Mouse (Mus musculus) midbrain, embryonic 15.5 days (tissue): ENCODE measurements at regions not wholly inside any gene's neighbourhood (a gene's known extent, or its start where the extent isn't known, plus 50 kb on each side); places are given as distances from the start of the nearest gene placed in this dataset.

Experiments used
- ATAC-seq: fragments of 200-750 bp; cut with Nextera tagmentation; replicated peaks from 2 replicates; pipeline ENCODE4 v1.8.0; 2017; ENCODE audit warnings: moderate TSS enrichment
- H3K27ac ChIP-seq: fragments of 300-500 bp; sonication (generic); 2 replicates; pipeline ENCODE4 v1.5.1; 2015; ENCODE audit warnings: mild to moderate bottlenecking, inconsistent platforms
- H3K27me3 ChIP-seq: fragments of 300-500 bp; sonication (generic); replicated peaks from 2 replicates; pipeline ENCODE4 v1.6.1; 2015; ENCODE audit warnings: inconsistent platforms
- H3K36me3 ChIP-seq: fragments of 300-500 bp; sonication (generic); replicated peaks from 2 replicates; pipeline ENCODE4 v1.6.1; 2015; ENCODE audit warnings: inconsistent platforms
- H3K4me1 ChIP-seq: fragments of 300-500 bp; sonication (generic); 2 replicates; pipeline ENCODE4 v1.6.1; 2015; ENCODE audit warnings: inconsistent platforms
- H3K4me2 ChIP-seq: fragments of 300-500 bp; sonication (generic); 2 replicates; pipeline ENCODE4 v1.6.1; 2015; ENCODE audit warnings: inconsistent platforms, mild to moderate bottlenecking, moderate library complexity
- H3K4me3 ChIP-seq: fragments of 300-500 bp; sonication (generic); 2 replicates; pipeline ENCODE4 v1.5.1; 2015; ENCODE audit warnings: mild to moderate bottlenecking, inconsistent platforms
- H3K9ac ChIP-seq: fragments of 300-500 bp; sonication (generic); 2 replicates; pipeline ENCODE4 v1.6.1; 2015; ENCODE audit warnings: mild to moderate bottlenecking, inconsistent platforms
- H3K9me3 ChIP-seq: fragments of 300-500 bp; sonication (generic); 2 replicates; pipeline ENCODE4 v1.6.1; 2016; ENCODE audit warnings: inconsistent platforms
- WGBS: fragments of 180-500 bp; shearing (Covaris S2); methylation state at CpG from one replicate; pipeline ENCODE4 v1.1.7; 2015; ENCODE audit warnings: mixed read lengths; 5-methylcytosine and 5-hydroxymethylcytosine counted together

DNA sequence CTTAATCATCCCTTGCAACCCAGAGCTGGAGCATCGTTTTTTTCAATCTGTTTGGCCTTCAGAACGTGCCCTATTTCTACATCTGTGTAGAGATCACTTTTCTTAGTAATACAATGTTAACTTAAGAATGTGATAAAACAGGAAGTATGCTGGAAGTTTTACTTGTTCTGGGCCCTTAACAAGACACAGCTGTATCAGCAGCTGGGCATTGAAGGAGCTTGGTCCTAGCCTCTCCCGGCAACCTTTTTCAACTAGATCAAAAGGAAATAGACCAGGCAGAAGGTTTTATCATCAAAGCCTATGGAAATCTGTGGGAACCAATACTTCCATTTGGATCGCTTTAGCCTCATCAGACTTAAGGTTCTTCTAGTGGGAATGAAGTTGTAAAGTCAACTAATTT lies 317.9 kb downstream of the Ndfip2 start:
- Histone ChIP-seq H3K27ac (no peak overlapping the region), H3K4me1 (peaks cover 4% of the 10 kb centered on the region), H3K27me3 (no peaks in the 10 kb centered on the region), H3K9me3 (no peaks in the 10 kb centered on the region), H3K4me2 (no peak overlapping the region), H3K36me3 (no peaks in the 10 kb centered on the region), H3K9ac (no peak overlapping the region), H3K4me3 (no peak overlapping the region)
- 42% methylated on average over 4 of the region's 4 CpGs for WGBS
- ATAC-seq = no peak

DNA sequence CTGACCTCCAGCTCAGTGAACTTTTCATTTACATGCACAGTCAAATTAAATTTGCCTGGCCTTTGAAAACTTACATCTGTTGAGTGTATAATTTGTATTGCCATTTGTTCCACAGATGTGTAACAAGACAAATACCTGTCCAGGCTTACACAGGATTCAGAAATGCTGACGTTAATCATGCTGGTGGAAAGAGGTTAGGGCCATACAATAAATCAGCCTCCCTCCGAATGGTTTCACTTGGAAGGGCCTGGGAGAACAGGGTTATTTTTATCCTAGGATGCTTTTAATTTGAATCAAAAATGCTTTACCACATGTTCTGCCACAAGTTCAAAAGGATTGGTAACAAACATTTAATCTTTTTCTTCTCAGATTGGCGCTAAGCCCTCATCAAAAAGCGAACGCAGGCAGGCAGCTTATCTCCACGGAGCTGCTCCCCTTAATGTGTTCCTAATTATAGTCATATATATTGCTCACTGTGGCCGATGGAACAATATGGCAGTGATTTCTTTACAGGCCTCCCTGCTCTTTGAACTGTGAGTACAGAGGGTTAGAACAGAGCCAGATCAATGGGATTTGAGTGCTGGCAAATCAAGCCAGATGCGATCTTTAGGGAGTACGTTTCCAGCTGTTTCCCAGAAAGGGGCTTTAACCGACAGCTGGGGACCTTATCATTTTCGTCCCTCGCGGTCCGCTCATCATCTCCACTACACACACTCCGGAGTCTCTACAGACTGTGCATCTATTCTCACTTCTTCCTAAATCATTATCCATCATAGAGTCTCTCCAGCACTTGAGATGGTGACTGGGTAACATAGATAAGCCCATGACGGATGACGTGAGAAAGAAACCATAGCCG lies 313.9 kb downstream of the Ndfip2 start:
- H3K27me3 ChIP-seq = no peaks in the 10 kb centered on the region
- H3K9me3 ChIP-seq = no peaks in the 10 kb centered on the region
- 0 out of 2 replicates have a peak overlapping the region, but pooled peaks have one; percentile 21 for H3K27ac ChIP-seq
- no peak overlapping the region for H3K4me2 ChIP-seq
- ATAC-seq = peak; percentile 84
- peaks cover 4% of the 10 kb centered on the region for H3K4me1 ChIP-seq
- no peak overlapping the region for H3K4me3 ChIP-seq
- H3K9ac ChIP-seq = no peak overlapping the region
- no peaks in the 10 kb centered on the region for H3K36me3 ChIP-seq
- WGBS = 33% methylated on average over 18 of the region's 18 CpGs

DNA sequence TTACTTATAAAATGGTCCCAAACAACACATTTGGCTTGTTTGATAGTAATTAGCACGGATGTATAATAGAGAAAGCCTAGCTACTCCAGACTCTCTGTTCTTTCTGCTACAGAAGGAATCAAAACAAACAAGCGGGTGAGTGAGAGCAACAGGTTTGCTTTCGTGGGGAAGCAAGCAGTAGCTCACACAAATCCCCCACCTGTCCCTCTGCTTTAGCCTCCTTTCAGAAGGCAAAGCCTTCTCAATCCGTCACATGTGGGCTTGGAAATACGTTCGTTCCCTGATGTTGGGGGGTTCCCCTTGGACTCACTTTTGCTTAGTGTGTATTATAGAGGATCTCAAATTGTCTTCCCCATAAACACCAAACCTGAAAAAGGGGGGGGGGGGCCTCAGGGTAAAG lies 311.8 kb downstream of the Ndfip2 start:
- 71% methylated on average over 6 of the region's 6 CpGs for WGBS
- H3K36me3 ChIP-seq = no peaks in the 10 kb centered on the region
- no peak overlapping the region for H3K4me3 ChIP-seq
- no peak for ATAC-seq
- H3K4me2 ChIP-seq = no peak overlapping the region
- no peaks in the 10 kb centered on the region for H3K9me3 ChIP-seq
- peaks cover 4% of the 10 kb centered on the region for H3K4me1 ChIP-seq
- H3K27ac ChIP-seq = no peak overlapping the region
- no peak overlapping the region for H3K9ac ChIP-seq
- H3K27me3 ChIP-seq = no peaks in the 10 kb centered on the region

DNA sequence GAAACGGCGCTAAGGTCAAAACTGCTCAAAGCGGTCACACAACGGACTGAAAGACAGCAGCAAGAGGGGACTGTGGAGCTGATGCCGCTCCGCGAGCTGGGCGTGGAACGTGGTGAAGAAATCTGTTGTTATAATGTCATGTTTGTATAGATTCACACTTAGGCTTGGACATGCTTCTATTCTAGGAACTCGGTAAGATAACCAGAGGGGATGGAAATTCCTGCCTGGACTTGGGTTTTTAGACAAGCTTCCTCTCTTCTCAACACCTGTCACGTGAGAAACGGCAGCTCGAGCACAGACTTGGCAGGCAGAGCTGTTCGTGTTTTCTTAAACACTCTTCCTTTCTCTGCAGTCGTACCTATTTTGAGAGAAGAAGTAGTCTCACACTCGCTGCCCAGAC lies 307.5 kb downstream of the Ndfip2 start:
- Histone ChIP-seq H3K27me3 (no peaks in the 10 kb centered on the region), H3K36me3 (no peaks in the 10 kb centered on the region), H3K4me1 (no peaks in the 10 kb centered on the region), H3K4me2 (no peak overlapping the region), H3K27ac (no peak overlapping the region), H3K9me3 (no peaks in the 10 kb centered on the region), H3K9ac (no peak overlapping the region), H3K4me3 (no peak overlapping the region)
- ATAC-seq = no peak
- 89% methylated on average over 16 of the region's 16 CpGs for WGBS

DNA sequence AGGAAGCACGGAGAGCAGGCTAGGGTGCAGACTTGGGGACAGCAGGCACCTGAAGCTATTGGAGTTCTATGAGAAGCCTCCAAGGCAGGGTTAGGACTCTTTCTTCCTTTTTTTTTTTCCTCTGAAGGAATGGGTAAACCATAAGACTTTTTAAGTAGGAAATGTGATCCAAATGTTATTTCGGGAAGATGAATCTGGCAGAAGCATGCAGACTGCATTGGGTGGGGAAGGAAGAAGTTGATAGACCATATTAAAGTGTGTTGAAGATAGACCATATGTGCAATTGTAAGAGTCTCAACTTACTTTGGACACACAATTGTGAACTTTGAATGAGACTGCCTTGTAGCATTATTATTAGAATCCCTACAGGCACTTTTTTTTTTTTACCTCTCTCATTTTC lies 304.5 kb downstream of the Ndfip2 start:
- Histone ChIP-seq H3K4me3 (no peak overlapping the region), H3K9ac (no peak overlapping the region), H3K4me1 (no peaks in the 10 kb centered on the region), H3K27me3 (no peaks in the 10 kb centered on the region), H3K36me3 (no peaks in the 10 kb centered on the region), H3K27ac (no peak overlapping the region), H3K4me2 (no peak overlapping the region), H3K9me3 (no peaks in the 10 kb centered on the region)
- WGBS = 100% methylated on average over 2 of the region's 2 CpGs
- ATAC-seq = no peak

DNA sequence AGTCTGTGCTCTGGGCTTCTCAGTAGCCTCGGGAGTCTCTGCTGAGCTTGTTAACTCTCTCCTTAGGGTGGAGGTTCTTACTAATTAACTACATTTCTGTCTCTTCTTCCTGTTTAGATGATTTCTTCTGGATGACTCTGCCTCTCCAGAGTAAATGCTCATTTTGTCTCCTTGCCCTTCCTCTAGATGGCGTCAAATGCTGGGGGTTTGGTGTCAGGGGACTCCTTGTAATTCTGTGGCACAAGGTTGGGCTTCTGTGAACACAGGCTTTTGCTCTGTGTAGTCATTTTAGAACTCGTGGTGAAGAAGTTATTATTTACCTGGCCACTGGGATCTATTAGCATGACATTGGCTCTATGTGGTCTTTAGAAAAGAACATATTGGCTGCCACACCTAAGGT lies 298.4 kb downstream of the Ndfip2 start:
- no peak for ATAC-seq
- Histone ChIP-seq H3K9me3 (no peaks in the 10 kb centered on the region), H3K4me3 (no peak overlapping the region), H3K9ac (no peak overlapping the region), H3K27me3 (no peaks in the 10 kb centered on the region), H3K4me2 (no peak overlapping the region), H3K36me3 (no peaks in the 10 kb centered on the region), H3K27ac (no peak overlapping the region), H3K4me1 (no peaks in the 10 kb centered on the region)
- WGBS = 77% methylated on average over 3 of the region's 3 CpGs

DNA sequence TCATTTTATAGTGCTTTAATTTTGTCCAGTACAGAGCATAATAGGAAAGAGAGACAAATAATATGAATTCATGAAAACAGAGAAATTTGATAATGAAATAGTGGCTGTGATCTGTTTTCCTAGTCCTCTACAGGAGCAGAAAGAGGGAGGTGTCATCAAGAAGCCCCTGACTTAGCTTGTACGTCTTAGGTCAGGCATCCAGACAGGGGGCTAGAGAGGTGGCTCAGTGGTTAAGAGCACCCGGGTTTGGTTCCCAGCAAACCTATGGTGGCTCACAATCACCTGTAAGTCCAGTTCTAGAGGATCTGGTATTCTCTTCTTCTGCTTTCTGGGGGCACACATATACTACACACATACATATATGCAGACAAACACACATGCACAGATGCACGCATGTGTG lies 285.7 kb downstream of the Ndfip2 start:
- Histone ChIP-seq H3K4me3 (no peak overlapping the region), H3K27ac (no peak overlapping the region), H3K36me3 (no peaks in the 10 kb centered on the region), H3K4me2 (no peak overlapping the region), H3K4me1 (peaks cover 10% of the 10 kb centered on the region), H3K27me3 (0 out of 2 replicates have a peak, but pooled peaks cover 3% of the 10 kb centered on the region), H3K9me3 (no peaks in the 10 kb centered on the region), H3K9ac (no peak overlapping the region)
- WGBS = 82% methylated on average over 3 of the region's 3 CpGs
- no peak for ATAC-seq

DNA sequence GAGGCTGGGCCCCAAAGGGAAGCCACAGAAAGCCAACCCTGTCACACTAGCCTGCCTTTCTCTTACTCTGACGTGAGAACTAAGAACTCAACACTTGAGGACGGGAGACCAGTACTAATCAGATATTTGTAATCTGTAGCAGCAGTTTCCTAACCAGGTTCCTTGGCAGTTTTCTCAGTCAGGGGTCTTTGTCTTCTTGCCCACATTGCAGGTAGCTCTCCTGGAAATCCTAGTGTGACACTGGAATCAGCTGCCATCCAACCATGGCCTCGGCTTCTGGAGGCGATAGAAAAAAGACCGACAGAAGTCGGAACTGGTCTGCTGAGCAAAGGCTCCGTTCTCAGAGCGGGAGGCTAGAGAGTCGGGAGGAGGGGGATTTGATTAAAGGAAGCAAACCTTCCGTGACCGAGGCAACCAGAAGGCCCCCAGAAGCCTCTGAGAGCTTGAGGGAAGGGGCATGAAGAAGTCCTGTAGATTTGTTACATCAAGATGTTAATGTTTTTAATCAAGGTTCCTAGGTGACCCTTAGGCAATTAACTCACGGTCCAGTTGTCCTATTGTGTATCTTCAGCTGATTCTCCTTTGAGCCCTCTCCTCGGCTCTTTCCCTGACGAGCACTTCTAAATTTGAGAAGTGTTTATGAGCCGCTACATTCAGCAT lies 284.2 kb downstream of the Ndfip2 start:
- H3K9me3 ChIP-seq = no peaks in the 10 kb centered on the region
- peak overlapping the region; percentile 29 for H3K4me3 ChIP-seq
- peak overlapping the region; percentile 25; the same call in 1 of the 2 replicates for H3K9ac ChIP-seq
- H3K27ac ChIP-seq = peak overlapping the region; percentile 4; the same call in 1 of the 2 replicates
- 3% methylated on average over 15 of the region's 15 CpGs for whole genome bisulfite sequencing
- peak; percentile 68 for ATAC-seq
- H3K4me2 ChIP-seq = peak overlapping the region; percentile 49
- peaks cover 10% of the 10 kb centered on the region for H3K4me1 ChIP-seq
- H3K27me3 ChIP-seq = 0 out of 2 replicates have a peak, but pooled peaks cover 3% of the 10 kb centered on the region
- H3K36me3 ChIP-seq = no peaks in the 10 kb centered on the region

DNA sequence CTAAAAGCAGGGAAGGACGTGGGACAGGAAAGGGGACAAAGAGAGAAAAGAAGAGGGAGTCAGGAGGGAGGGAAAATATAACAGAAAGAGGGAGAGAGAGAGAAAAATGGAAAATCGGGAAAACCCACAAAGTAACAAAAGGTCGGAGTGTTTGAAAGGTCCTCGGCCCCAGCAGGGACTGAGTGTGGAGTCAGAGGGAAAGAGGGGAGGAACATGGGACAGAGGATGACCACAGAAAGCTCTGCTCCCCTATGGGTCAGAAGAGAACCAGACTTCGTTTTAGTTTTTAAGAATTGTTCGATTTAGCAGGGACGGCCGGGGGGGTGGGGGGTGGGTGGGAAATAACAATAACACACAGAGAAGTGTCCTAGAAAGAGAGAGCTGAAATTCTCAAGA lies 283.7 kb downstream of the Ndfip2 start:
- ATAC-seq = no peak
- Histone ChIP-seq H3K9ac (no peak overlapping the region), H3K4me2 (peak overlapping the region; percentile 49), H3K4me1 (peaks cover 10% of the 10 kb centered on the region), H3K27me3 (0 out of 2 replicates have a peak, but pooled peaks cover 3% of the 10 kb centered on the region), H3K9me3 (no peaks in the 10 kb centered on the region), H3K27ac (0 out of 2 replicates have a peak overlapping the region, but pooled peaks have one; percentile 4), H3K36me3 (no peaks in the 10 kb centered on the region), H3K4me3 (no peak overlapping the region)
- WGBS = 12% methylated on average over 8 of the region's 8 CpGs

DNA sequence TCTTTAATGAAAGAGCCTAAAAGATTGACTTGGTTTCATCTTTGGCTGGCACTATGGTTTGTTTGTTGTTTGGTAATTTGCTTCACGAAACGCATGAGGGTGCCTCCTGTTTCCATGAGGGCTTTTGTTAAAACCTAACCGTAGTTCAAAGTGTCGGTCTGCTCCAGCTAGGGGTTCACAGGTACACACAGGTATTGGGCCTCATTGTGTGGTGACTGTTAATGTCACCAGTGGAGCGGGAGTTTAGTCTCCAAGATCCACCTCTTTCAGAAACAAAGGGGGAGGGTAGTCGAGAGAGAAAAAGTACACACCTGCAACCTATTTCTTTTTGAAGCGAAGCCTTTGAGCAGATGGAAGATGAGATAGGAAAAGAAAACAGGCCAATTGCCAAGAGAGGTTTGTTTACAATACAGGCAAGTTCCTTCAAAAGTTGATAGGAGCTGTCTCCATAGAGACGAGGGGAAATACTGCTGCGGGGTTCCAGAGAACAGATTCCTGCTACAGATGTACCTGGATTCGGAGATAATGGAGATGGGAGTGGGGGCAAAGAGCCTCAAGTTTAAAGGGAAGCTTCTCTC lies 273.9 kb downstream of the Ndfip2 start:
- no peak for ATAC-seq
- 80% methylated on average over 10 of the region's 10 CpGs for WGBS

DNA sequence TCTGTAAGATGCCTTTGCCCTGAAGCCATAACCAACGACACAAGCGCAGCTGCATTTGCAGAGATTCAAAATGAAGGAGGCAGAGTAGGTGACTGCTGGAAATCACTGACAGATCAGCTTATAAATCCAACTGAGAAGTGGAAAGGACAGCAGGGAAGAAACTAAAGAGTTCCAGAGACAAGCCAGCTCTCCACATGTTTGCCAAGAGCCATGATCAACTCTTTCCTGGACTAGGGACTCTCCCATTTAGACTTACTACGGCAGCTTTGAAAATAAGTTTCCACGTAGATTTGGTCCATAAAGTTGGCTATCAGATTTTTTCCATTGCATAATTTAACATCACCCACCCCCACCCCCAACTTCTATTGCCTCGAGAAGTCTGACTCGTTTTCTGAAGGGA lies 269.7 kb downstream of the Ndfip2 start:
- H3K4me3 ChIP-seq = no peak overlapping the region
- H3K27ac ChIP-seq = no peak overlapping the region
- 81% methylated on average over 6 of the region's 6 CpGs for WGBS
- no peak overlapping the region for H3K4me2 ChIP-seq
- H3K9ac ChIP-seq = no peak overlapping the region
- no peaks in the 10 kb centered on the region for H3K36me3 ChIP-seq
- H3K27me3 ChIP-seq = no peaks in the 10 kb centered on the region
- H3K4me1 ChIP-seq = no peaks in the 10 kb centered on the region
- H3K9me3 ChIP-seq = no peaks in the 10 kb centered on the region
- ATAC-seq = no peak

More for the DNA sequence above, 273.9 kb downstream of the Ndfip2 start:
- Histone ChIP-seq H3K27me3 (no peaks in the 10 kb centered on the region), H3K36me3 (no peaks in the 10 kb centered on the region), H3K4me2 (no peak overlapping the region), H3K4me1 (no peaks in the 10 kb centered on the region), H3K9ac (no peak overlapping the region), H3K9me3 (no peaks in the 10 kb centered on the region; the same call in 1 of the 2 replicates), H3K4me3 (no peak overlapping the region), H3K27ac (no peak overlapping the region)

DNA sequence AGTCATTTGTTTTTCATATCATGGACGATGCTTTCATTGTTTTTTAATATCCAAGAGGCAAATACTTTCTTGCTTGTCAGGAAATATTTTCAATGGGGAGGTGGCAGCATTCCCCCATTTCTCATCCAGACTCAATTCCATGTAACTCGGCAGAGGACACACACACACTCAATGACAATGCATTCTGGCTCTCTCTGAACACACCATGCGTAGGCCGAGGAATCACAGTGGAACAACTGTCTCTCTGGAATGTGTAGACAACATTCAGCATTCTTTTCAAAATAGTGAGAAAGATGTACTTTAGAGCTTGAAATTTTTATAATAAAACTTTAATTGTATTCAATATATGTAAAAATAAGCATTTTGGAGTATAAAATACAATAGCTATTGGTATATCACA lies 265.5 kb downstream of the Ndfip2 start:
- 89% methylated on average over 4 of the region's 4 CpGs for WGBS
- no peak for ATAC-seq

More for the DNA sequence above, 265.5 kb downstream of the Ndfip2 start:
- Histone ChIP-seq H3K9ac (no peak overlapping the region), H3K27ac (no peak overlapping the region), H3K9me3 (no peaks in the 10 kb centered on the region), H3K36me3 (no peaks in the 10 kb centered on the region), H3K4me2 (no peak overlapping the region), H3K4me3 (no peak overlapping the region), H3K27me3 (no peaks in the 10 kb centered on the region), H3K4me1 (no peaks in the 10 kb centered on the region)
